Mouse (Mus musculus) testis, postnatal 10 days (tissue): ENCODE results near the gene Mettl11b.

Experiments used
- DNase-seq: peaks from one replicate; pipeline ENCODE4 v3.0.0; 2021; ENCODE audit warnings: low spot score

Gene Mettl11b

GRCm38 (mm10) chr1:163656432-163656831 lies 68.6 kb downstream of the Mettl11b start:
- DNase-seq: no peak
